In the genomic region with DNA sequence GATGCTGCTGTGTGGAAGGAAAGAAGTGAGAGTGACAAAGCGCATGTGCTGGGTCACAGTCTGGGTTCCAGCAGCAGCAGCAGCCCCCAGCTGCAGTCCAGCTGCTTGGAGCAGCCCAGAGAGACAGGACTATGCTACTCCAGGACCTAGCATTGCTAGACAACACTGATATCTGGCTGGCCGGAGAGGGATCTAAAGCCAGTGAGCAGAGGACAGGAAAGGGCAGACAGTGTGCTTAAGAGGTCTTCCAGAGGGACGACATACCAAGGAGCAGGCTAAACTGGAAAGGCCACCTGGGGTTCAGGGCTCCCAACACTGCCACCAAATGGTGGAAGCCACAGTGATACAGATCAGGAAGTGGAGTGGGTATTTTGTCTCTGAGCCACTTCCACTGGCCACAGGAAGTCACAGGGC, we compare ENCODE assay signal across 9 mouse cellular contexts.
DNase-seq lines count a peak whose midpoint lies in the region; ATAC-seq and TF ChIP-seq lines count a peak whose summit lies in the region.
"Had no signal": no experiment of that assay in that cellular context is flagged by ENCODE, and none has a peak within 500 bp of the region (broad histone marks: within the 10 kb centered on the region; RNA-seq: fewer than 3 reads in every experiment).

No protein-coding gene starts in this region.

- peaks cover 13% of the 10 kb centered on the region for H3K4me1 ChIP-seq in liver, embryonic 16.5 days (ENCODE audit: control insufficient read depth, low read depth, low read length)
- H3K4me1 ChIP-seq in liver, embryonic 12.5 days: peaks cover 13% of the 10 kb centered on the region
- H3K4me1 ChIP-seq in lung, adult 2 months (ENCODE audit: control insufficient read depth, insufficient read depth, low read length): peaks cover 35% of the 10 kb centered on the region

- no peak overlapping the region for H3K4me3 ChIP-seq in liver, embryonic 16.5 days (ENCODE audit: low read depth, low read length)
- no peak overlapping the region for H3K4me3 ChIP-seq in liver, embryonic 12.5 days
- no peak overlapping the region for H3K4me3 ChIP-seq in lung, adult 2 months (replicated peaks; ENCODE audit: extremely low read depth, low read depth, low read length)
- H3K4me3 ChIP-seq: liver, embryonic 13.5 days had no signal

- TF ChIP-seq POLR2A in lung, adult 2 months (IDR thresholded peaks at IDR 0.05; ENCODE audit: borderline replicate concordance, extremely low read depth, low read depth, low read length): peak; percentile 36; the same call in 1 of the 2 replicates

- 0 out of 2 replicates have a peak overlapping the region, but pooled peaks have one; percentile 26 for H3K27ac ChIP-seq in liver, embryonic 16.5 days (ENCODE audit: low read length)
- H3K27ac ChIP-seq in liver, embryonic 12.5 days: no peak overlapping the region
- H3K27ac ChIP-seq: liver, embryonic 13.5 days had no signal

- H3K4me2 ChIP-seq in liver, embryonic 16.5 days (ENCODE audit: low read depth, low read length): no peak overlapping the region
- H3K4me2 ChIP-seq in liver, embryonic 12.5 days: no peak overlapping the region
- H3K4me2 ChIP-seq: liver, embryonic 13.5 days had no signal

- no peak for ATAC-seq in liver, embryonic 16.5 days (ENCODE audit: low read depth)
- ATAC-seq in liver, embryonic 12.5 days: no peak
- peak; percentile 57 to 60 for ATAC-seq in hematopoietic stem cell, adult 5-6 weeks (replicated peaks in 1 of 2; ENCODE audit: insufficient read depth in 1 of 2, low FRiP score in 2 of 2, low TSS enrichment in 1 of 2, low read depth in 1 of 2, poor library complexity in 2 of 2, severe bottlenecking in 2 of 2)

- peak; percentile 62 for TF ChIP-seq CTCF in lung, adult 2 months (IDR thresholded peaks at IDR 0.05; ENCODE audit: insufficient read depth, low read length)

- H3K9ac ChIP-seq in liver, embryonic 16.5 days (ENCODE audit: low read depth, low read length): no peak overlapping the region
- no peak overlapping the region for H3K9ac ChIP-seq in liver, embryonic 12.5 days
- H3K9ac ChIP-seq: liver, embryonic 13.5 days had no signal

- 21% methylated on average over 3 of the region's 3 CpGs for WGBS in liver, embryonic 16.5 days (ENCODE audit: insufficient replicate concordance)
- WGBS in liver, embryonic 12.5 days (ENCODE audit: insufficient replicate concordance): 11% methylated on average over 3 of the region's 3 CpGs
- WGBS in lung, adult 2 months: 17% methylated on average over 3 of the region's 3 CpGs

- H3K27me3 ChIP-seq in liver, embryonic 16.5 days (ENCODE audit: control insufficient read depth, insufficient read depth, low read depth, low read length): no peaks in the 10 kb centered on the region
- H3K27me3 ChIP-seq in liver, embryonic 12.5 days (replicated peaks): no peaks in the 10 kb centered on the region
- H3K27me3 ChIP-seq: liver, embryonic 13.5 days had no signal

- peak; percentile 48 for DNase-seq in embryo, embryonic 11 days
- DNase-seq in lung, adult 2 months: peak; percentile 71
- DNase-seq in right cerebral cortex, postnatal 25 days: no peak
- no peak for DNase-seq in cerebellum, adult 11 months
- DNase-seq in ovary, postnatal 10 days (ENCODE audit: low spot score): no peak
- DNase-seq: liver, embryonic 13.5 days had no signal

- no peaks in the 10 kb centered on the region for H3K36me3 ChIP-seq in liver, embryonic 16.5 days (ENCODE audit: control insufficient read depth, insufficient read depth)
- H3K36me3 ChIP-seq in liver, embryonic 12.5 days: no peaks in the 10 kb centered on the region
- H3K36me3 ChIP-seq: liver, embryonic 13.5 days had no signal

- H3K9me3 ChIP-seq in liver, embryonic 16.5 days (replicated peaks; ENCODE audit: control insufficient read depth, low read length): no peaks in the 10 kb centered on the region
- no peaks in the 10 kb centered on the region for H3K9me3 ChIP-seq in liver, embryonic 12.5 days (replicated peaks)
- H3K9me3 ChIP-seq: liver, embryonic 13.5 days had no signal

Comparison
In these comparisons a context has a peak if more than half of its experiments do, and no peak if none do; other contexts are left out.
1. ATAC-seq: peak in hematopoietic stem cell, adult 5-6 weeks (2 of 2); none in liver, embryonic 16.5 days (single experiment) and liver, embryonic 12.5 days (single experiment).
2. DNase-seq: peak in embryo, embryonic 11 days (single experiment) and lung, adult 2 months (single experiment); none in right cerebral cortex, postnatal 25 days (single experiment), cerebellum, adult 11 months (single experiment) and ovary, postnatal 10 days (single experiment).